Mouse (Mus musculus): ENCODE results near the gene Opn3. TPM values are rescaled to one million over a fixed set of nuclear protein-coding genes. Genes with fewer than 3 reads are reported as not detected.
A peak's percentile ranks its signal among the peaks of the same experiment; 100 is the strongest.

The Opn3 gene
- polyA plus RNA-seq, 1 experiment, result 4.2 TPM

GRCm38 (mm10) chr1:175632470-175632869 lies 60.1 kb downstream of the Opn3 start:
- Histone ChIP-seq H3K4me3 (ENCODE audit: insufficient read depth, low read length) (no peak overlapping the region), H3K4me1 (ENCODE audit: control insufficient read depth, insufficient read depth, low read length) (no peaks in the 10 kb centered on the region), H3K27ac (ENCODE audit: insufficient read depth, low read length) (no peak overlapping the region)
- no peak for TF ChIP-seq CTCF (IDR thresholded peaks at IDR 0.05; ENCODE audit: extremely low read depth, insufficient read depth, low read length)
- no peak for TF ChIP-seq POLR2A (IDR thresholded peaks at IDR 0.05; ENCODE audit: extremely low read depth, insufficient read depth, low read length)

GRCm38 (mm10) chr1:175631721-175632221 lies 60.8 kb downstream of the Opn3 start:
- Histone ChIP-seq H3K4me1 (ENCODE audit: control insufficient read depth, insufficient read depth, low read length) (no peaks in the 10 kb centered on the region), H3K27ac (ENCODE audit: insufficient read depth, low read length) (no peak overlapping the region), H3K4me3 (ENCODE audit: insufficient read depth, low read length) (no peak overlapping the region)
- TF ChIP-seq POLR2A (IDR thresholded peaks at IDR 0.05; ENCODE audit: extremely low read depth, insufficient read depth, low read length) (no peak), CTCF (IDR thresholded peaks at IDR 0.05; ENCODE audit: extremely low read depth, insufficient read depth, low read length) (no peak)

GRCm38 (mm10) chr1:175631080-175631479 lies 61.5 kb downstream of the Opn3 start:
- Histone ChIP-seq H3K27ac (ENCODE audit: insufficient read depth, low read length) (no peak overlapping the region), H3K4me1 (ENCODE audit: control insufficient read depth, insufficient read depth, low read length) (no peaks in the 10 kb centered on the region), H3K4me3 (ENCODE audit: insufficient read depth, low read length) (no peak overlapping the region)
- TF ChIP-seq CTCF (IDR thresholded peaks at IDR 0.05; ENCODE audit: extremely low read depth, insufficient read depth, low read length) (no peak), POLR2A (IDR thresholded peaks at IDR 0.05; ENCODE audit: extremely low read depth, insufficient read depth, low read length) (no peak)

- Histone ChIP-seq H3K27ac (ENCODE audit: insufficient read depth, low read length) (no peak overlapping the region), H3K4me1 (ENCODE audit: control insufficient read depth, insufficient read depth, low read length) (no peaks in the 10 kb centered on the region)
- TF ChIP-seq CTCF (IDR thresholded peaks at IDR 0.05; ENCODE audit: extremely low read depth, insufficient read depth, low read length) (no peak), POLR2A (IDR thresholded peaks at IDR 0.05; ENCODE audit: extremely low read depth, insufficient read depth, low read length) (no peak)
These were observed 62.2 kb downstream of the Opn3 start for GRCm38 (mm10) chr1:175630345-175630744.

GRCm38 (mm10) chr1:175629248-175629647 lies 63.3 kb downstream of the Opn3 start:
- no peak for TF ChIP-seq CTCF (IDR thresholded peaks at IDR 0.05; ENCODE audit: extremely low read depth, insufficient read depth, low read length)
- no peak for TF ChIP-seq POLR2A (IDR thresholded peaks at IDR 0.05; ENCODE audit: extremely low read depth, insufficient read depth, low read length)
- H3K4me1 ChIP-seq (ENCODE audit: control insufficient read depth, insufficient read depth, low read length), result peaks cover 2% of the 10 kb centered on the region; the same call in 1 of the 2 replicates
- no peak overlapping the region for H3K27ac ChIP-seq (ENCODE audit: insufficient read depth, low read length)
- H3K4me3 ChIP-seq (ENCODE audit: insufficient read depth, low read length), result no peak overlapping the region

More at GRCm38 (mm10) chr1:175630345-175630744, 62.2 kb downstream of the Opn3 start:
- no peak overlapping the region for H3K4me3 ChIP-seq (ENCODE audit: insufficient read depth, low read length)

GRCm38 (mm10) chr1:175625990-175626692 lies 66.4 kb downstream of the Opn3 start:
- H3K4me1 ChIP-seq (ENCODE audit: control insufficient read depth, insufficient read depth, low read length), result peaks cover 4% of the 10 kb centered on the region
- peak overlapping the region; percentile 96 for H3K4me3 ChIP-seq (ENCODE audit: insufficient read depth, low read length)
- no peak overlapping the region for H3K27ac ChIP-seq (ENCODE audit: insufficient read depth, low read length)
- peak; percentile 58; the same call in 1 of the 2 replicates for TF ChIP-seq CTCF (IDR thresholded peaks at IDR 0.05; ENCODE audit: extremely low read depth, insufficient read depth, low read length)
- TF ChIP-seq POLR2A (IDR thresholded peaks at IDR 0.05; ENCODE audit: extremely low read depth, insufficient read depth, low read length), result no peak

GRCm38 (mm10) chr1:175625257-175625879 lies 67.2 kb downstream of the Opn3 start, which contains the start of gene Fh1:
Fh1 (minus strand) TSS chr1:175625635.
- Histone ChIP-seq H3K27ac (ENCODE audit: insufficient read depth, low read length) (peak within 1 kb of the TSS; percentile 30), H3K4me1 (ENCODE audit: control insufficient read depth, insufficient read depth, low read length) (peaks cover 4% of the 10 kb centered on the region)
- TF ChIP-seq CTCF (IDR thresholded peaks at IDR 0.05; ENCODE audit: extremely low read depth, insufficient read depth, low read length), result no peak
- TF ChIP-seq POLR2A (IDR thresholded peaks at IDR 0.05; ENCODE audit: extremely low read depth, insufficient read depth, low read length), result peak; percentile 98

GRCm38 (mm10) chr1:175623656-175624055 lies 68.9 kb downstream of the Opn3 start:
- peaks cover 4% of the 10 kb centered on the region for H3K4me1 ChIP-seq (ENCODE audit: control insufficient read depth, insufficient read depth, low read length)
- TF ChIP-seq CTCF (IDR thresholded peaks at IDR 0.05; ENCODE audit: extremely low read depth, insufficient read depth, low read length) (no peak), POLR2A (IDR thresholded peaks at IDR 0.05; ENCODE audit: extremely low read depth, insufficient read depth, low read length) (no peak)
- no peak overlapping the region for H3K27ac ChIP-seq (ENCODE audit: insufficient read depth, low read length)
- no peak overlapping the region for H3K4me3 ChIP-seq (ENCODE audit: insufficient read depth, low read length)

More at GRCm38 (mm10) chr1:175625257-175625879, 67.2 kb downstream of the Opn3 start, which contains the start of gene Fh1:
- peak within 1 kb of the TSS; percentile 96 for H3K4me3 ChIP-seq (ENCODE audit: insufficient read depth, low read length)

- TF ChIP-seq POLR2A (IDR thresholded peaks at IDR 0.05; ENCODE audit: extremely low read depth, insufficient read depth, low read length), result no peak
- TF ChIP-seq CTCF (IDR thresholded peaks at IDR 0.05; ENCODE audit: extremely low read depth, insufficient read depth, low read length), result no peak
- no peak within 1 kb of the TSS for H3K27ac ChIP-seq (ENCODE audit: insufficient read depth, low read length)
- H3K4me3 ChIP-seq (ENCODE audit: insufficient read depth, low read length), result no peak within 1 kb of the TSS
- peaks cover 4% of the 10 kb centered on the region for H3K4me1 ChIP-seq (ENCODE audit: control insufficient read depth, insufficient read depth, low read length)
These were observed 72.7 kb downstream of the Opn3 start, which contains the start of gene Kmo for GRCm38 (mm10) chr1:175619814-175620431. Kmo (plus strand) TSS chr1:175620381.

Data from cortical plate, adult 2 months (tissue).